Mouse (Mus musculus) ES-Bruce4 (cell line): ENCODE data around the gene Prkce. TPM values are rescaled to one million over a fixed set of nuclear protein-coding genes. Genes with fewer than 3 reads are reported as not detected.

Experiments
- H3K27ac ChIP-seq: 2 replicates; pipeline ENCODE4 v1.5.1; 2012; ENCODE audit warnings: low read length, inconsistent platforms; ENCODE audit not compliant: insufficient read depth
- H3K27me3 ChIP-seq: 2 replicates; pipeline ENCODE4 v1.6.1; 2012; ENCODE audit warnings: mild to moderate bottlenecking, low read length, inconsistent platforms; ENCODE audit not compliant: control insufficient read depth, poor library complexity, insufficient read depth, severe bottlenecking
- H3K36me3 ChIP-seq: 2 replicates; pipeline ENCODE4 v1.6.1; 2012; ENCODE audit warnings: inconsistent platforms, mild to moderate bottlenecking, low read length, moderate library complexity; ENCODE audit not compliant: control insufficient read depth, poor library complexity, insufficient read depth, severe bottlenecking
- H3K4me1 ChIP-seq: one replicate; pipeline ENCODE4 v1.8.1; 2011; ENCODE audit warnings: low read length; ENCODE audit not compliant: control insufficient read depth, insufficient read depth
- H3K4me3 ChIP-seq: 2 replicates; pipeline ENCODE4 v1.5.1; 2011; ENCODE audit warnings: low read depth, mild to moderate bottlenecking, low read length
- H3K9ac ChIP-seq: 2 replicates; pipeline ENCODE4 v1.6.1; 2012; ENCODE audit warnings: low read depth, mild to moderate bottlenecking, inconsistent platforms; ENCODE audit not compliant: poor library complexity, severe bottlenecking
- H3K9me3 ChIP-seq: replicated peaks from 2 replicates; pipeline ENCODE4 v1.6.1; 2012; ENCODE audit warnings: mild to moderate bottlenecking, low read length, inconsistent platforms; ENCODE audit not compliant: control insufficient read depth, poor library complexity, insufficient read depth, severe bottlenecking
- CTCF ChIP-seq: IDR thresholded peaks from one replicate; pipeline ENCODE4 v1.8.1; 2011; ENCODE audit warnings: low read depth, low read length
- EP300 ChIP-seq: IDR thresholded peaks from 2 replicates; pipeline ENCODE4 v1.6.1; 2011; ENCODE audit warnings: low read depth, low read length; ENCODE audit not compliant: insufficient read depth
- POLR2A ChIP-seq: IDR thresholded peaks from one replicate; pipeline ENCODE4 v1.8.1; 2011; ENCODE audit warnings: low read length; ENCODE audit not compliant: insufficient read depth
- polyA plus RNA-seq: library from polyadenylated mRNA; stranded (reverse); fragments of >200 nt; gene quantifications from 2 replicates; pipeline ENCODE4 v1.2.4, GENCODE M21; 2011; ENCODE audit warnings: low read depth; ENCODE audit not compliant: missing spikeins, insufficient read depth, insufficient read length

The Prkce gene
- polyA plus RNA-seq, 1 experiment: 4.3 TPM

- H3K36me3 ChIP-seq: no peaks in the 10 kb centered on the region
- TF ChIP-seq CTCF (no peak), POLR2A (no peak), EP300 (no peak)
- H3K27me3 ChIP-seq: no peaks in the 10 kb centered on the region
- H3K4me3 ChIP-seq: no peak overlapping the region
- no peak overlapping the region for H3K9ac ChIP-seq
- H3K27ac ChIP-seq: no peak overlapping the region
- H3K4me1 ChIP-seq: no peaks in the 10 kb centered on the region
- no peaks in the 10 kb centered on the region for H3K9me3 ChIP-seq
Measured at GRCm38 (mm10) chr17:86344032-86344431, 176.4 kb downstream of the Prkce start.

GRCm38 (mm10) chr17:86345234-86346005, 177.8 kb downstream of the Prkce start:
- no peaks in the 10 kb centered on the region for H3K36me3 ChIP-seq
- no peak overlapping the region for H3K27ac ChIP-seq
- TF ChIP-seq POLR2A: no peak
- no peak for TF ChIP-seq EP300
- no peak for TF ChIP-seq CTCF
- H3K27me3 ChIP-seq: no peaks in the 10 kb centered on the region
- no peak overlapping the region for H3K4me3 ChIP-seq
- no peaks in the 10 kb centered on the region for H3K9me3 ChIP-seq
- no peaks in the 10 kb centered on the region for H3K4me1 ChIP-seq
- no peak overlapping the region for H3K9ac ChIP-seq

- no peak overlapping the region for H3K9ac ChIP-seq
- H3K4me3 ChIP-seq: no peak overlapping the region
- no peaks in the 10 kb centered on the region for H3K27me3 ChIP-seq
- H3K9me3 ChIP-seq: no peaks in the 10 kb centered on the region
- no peak for TF ChIP-seq CTCF
- TF ChIP-seq POLR2A: no peak
- no peaks in the 10 kb centered on the region for H3K36me3 ChIP-seq
- no peaks in the 10 kb centered on the region for H3K4me1 ChIP-seq
- no peak overlapping the region for H3K27ac ChIP-seq
Measured at GRCm38 (mm10) chr17:86350236-86350635, 182.7 kb downstream of the Prkce start.

GRCm38 (mm10) chr17:86350791-86351261, 183.2 kb downstream of the Prkce start:
- Histone ChIP-seq H3K27ac (no peak overlapping the region), H3K9ac (no peak overlapping the region), H3K4me1 (no peaks in the 10 kb centered on the region), H3K4me3 (no peak overlapping the region), H3K9me3 (no peaks in the 10 kb centered on the region), H3K36me3 (no peaks in the 10 kb centered on the region), H3K27me3 (no peaks in the 10 kb centered on the region)
- TF ChIP-seq CTCF: no peak
- TF ChIP-seq POLR2A: no peak
- no peak for TF ChIP-seq EP300

GRCm38 (mm10) chr17:86351282-86351681, 183.7 kb downstream of the Prkce start:
- H3K4me3 ChIP-seq: no peak overlapping the region
- no peaks in the 10 kb centered on the region for H3K9me3 ChIP-seq
- H3K4me1 ChIP-seq: no peaks in the 10 kb centered on the region
- H3K27ac ChIP-seq: no peak overlapping the region
- no peak overlapping the region for H3K9ac ChIP-seq
- no peaks in the 10 kb centered on the region for H3K27me3 ChIP-seq
- TF ChIP-seq EP300 (no peak), CTCF (no peak), POLR2A (no peak)
- no peaks in the 10 kb centered on the region for H3K36me3 ChIP-seq

- no peaks in the 10 kb centered on the region for H3K9me3 ChIP-seq
- no peaks in the 10 kb centered on the region for H3K27me3 ChIP-seq
Measured at GRCm38 (mm10) chr17:86352247-86353037, 184.9 kb downstream of the Prkce start.

More at GRCm38 (mm10) chr17:86352247-86353037, 184.9 kb downstream of the Prkce start:
- no peak for TF ChIP-seq CTCF
- no peak for TF ChIP-seq EP300
- no peak for TF ChIP-seq POLR2A
- Histone ChIP-seq H3K4me1 (no peaks in the 10 kb centered on the region), H3K4me3 (no peak overlapping the region), H3K9ac (no peak overlapping the region), H3K27ac (no peak overlapping the region), H3K36me3 (no peaks in the 10 kb centered on the region)
